Mouse (Mus musculus) liver, embryonic 11.5 days (tissue): ENCODE measurements around the gene Myl10. TPM values are rescaled to one million over a fixed set of nuclear protein-coding genes. Genes with fewer than 3 reads are reported as not detected.

ENCODE experiments used
- ATAC-seq: fragments of 200-750 bp; cut with Nextera tagmentation; replicated peaks from 2 replicates; pipeline ENCODE4 v1.8.0; 2017; ENCODE audit warnings: moderate number of reproducible peaks, mild to moderate bottlenecking, moderate TSS enrichment, moderate library complexity; ENCODE audit not compliant: low FRiP score
- DNase-seq: peaks from one replicate; pipeline ENCODE4 v3.0.0-alpha.2; 2017; ENCODE audit warnings: low spot score
- H3K27ac ChIP-seq: fragments of 300-500 bp; sonication (generic); 2 replicates; pipeline ENCODE4 v1.5.1; 2014; ENCODE audit warnings: mild to moderate bottlenecking, low read depth, low read length, control low read depth
- H3K27me3 ChIP-seq: fragments of 300-500 bp; sonication (generic); replicated peaks from 2 replicates; pipeline ENCODE4 v1.6.1; 2014; ENCODE audit warnings: low read length, mixed read lengths; ENCODE audit not compliant: control insufficient read depth, insufficient read depth
- H3K36me3 ChIP-seq: fragments of 300-500 bp; sonication (generic); 2 replicates; pipeline ENCODE4 v1.6.1; 2014; ENCODE audit warnings: mild to moderate bottlenecking, low read length, moderate library complexity, mixed read lengths; ENCODE audit not compliant: control insufficient read depth, insufficient read depth
- H3K4me1 ChIP-seq: fragments of 300-500 bp; sonication (generic); replicated peaks from 2 replicates; pipeline ENCODE4 v1.6.1; 2014; ENCODE audit warnings: low read length, mixed read lengths; ENCODE audit not compliant: control insufficient read depth, insufficient read depth
- H3K4me2 ChIP-seq: fragments of 300-500 bp; sonication (generic); 2 replicates; pipeline ENCODE4 v1.6.1; 2014; ENCODE audit warnings: mild to moderate bottlenecking, control low read depth, moderate library complexity
- H3K4me3 ChIP-seq: fragments of 300-500 bp; sonication (generic); 2 replicates; pipeline ENCODE4 v1.5.1; 2014; ENCODE audit warnings: low read depth, low read length, control low read depth
- H3K9ac ChIP-seq: fragments of 300-500 bp; sonication (generic); 2 replicates; pipeline ENCODE4 v1.6.1; 2014; ENCODE audit warnings: low read depth, low read length, control low read depth
- H3K9me3 ChIP-seq: fragments of 300-500 bp; sonication (generic); 2 replicates; pipeline ENCODE4 v1.6.1; 2016; ENCODE audit warnings: low read length, inconsistent platforms, mixed read lengths; ENCODE audit not compliant: control insufficient read depth
- WGBS: fragments of 180-500 bp; shearing (Covaris S2); extraction: QIAGEN DNeasy Blood & Tissue Kit; methylation state at CpG from one replicate; pipeline ENCODE4 v1.1.7; 2014; 5-methylcytosine and 5-hydroxymethylcytosine counted together
- polyA plus RNA-seq: library from polyadenylated mRNA; unstranded; fragments of >200 nt; fragmentation: Nextera tagmentation; extraction: Ambion mirVana; gene quantifications from 2 replicates; pipeline ENCODE4 v1.2.1, GENCODE M21; 2014

The Myl10 gene
- polyA plus RNA-seq, 1 experiment from 2014 or later: not detected

DNA sequence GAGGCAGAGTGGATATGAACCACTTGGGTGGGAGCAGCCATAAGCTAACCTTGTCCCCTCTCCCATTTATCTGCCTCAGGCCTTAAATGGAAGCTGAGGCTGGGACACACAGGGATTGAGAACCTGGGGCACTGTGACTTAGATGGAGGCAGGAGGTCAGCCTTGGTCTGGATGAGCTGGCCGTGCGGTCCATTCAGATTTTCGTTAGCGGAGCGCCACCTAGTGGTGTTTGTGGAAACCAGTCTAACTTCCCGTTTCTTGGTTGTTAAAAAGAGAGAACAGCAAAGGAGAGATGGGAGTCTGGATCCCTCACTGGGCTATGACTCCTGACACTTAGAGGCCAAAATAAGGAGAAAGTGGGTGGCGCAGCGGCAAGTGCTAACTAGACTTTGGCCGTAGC, 28.4 kb upstream of the Myl10 start:
- Histone ChIP-seq H3K4me1 (no peaks in the 10 kb centered on the region), H3K9me3 (no peaks in the 10 kb centered on the region), H3K27ac (no peak overlapping the region), H3K4me2 (no peak overlapping the region), H3K36me3 (no peaks in the 10 kb centered on the region), H3K27me3 (peaks cover 5% of the 10 kb centered on the region; the same call in 1 of the 2 replicates), H3K9ac (no peak overlapping the region), H3K4me3 (no peak overlapping the region)
- no peak for ATAC-seq
- WGBS: 4% methylated on average over 9 of the region's 9 CpGs
- peak; percentile 56 for DNase-seq

DNA sequence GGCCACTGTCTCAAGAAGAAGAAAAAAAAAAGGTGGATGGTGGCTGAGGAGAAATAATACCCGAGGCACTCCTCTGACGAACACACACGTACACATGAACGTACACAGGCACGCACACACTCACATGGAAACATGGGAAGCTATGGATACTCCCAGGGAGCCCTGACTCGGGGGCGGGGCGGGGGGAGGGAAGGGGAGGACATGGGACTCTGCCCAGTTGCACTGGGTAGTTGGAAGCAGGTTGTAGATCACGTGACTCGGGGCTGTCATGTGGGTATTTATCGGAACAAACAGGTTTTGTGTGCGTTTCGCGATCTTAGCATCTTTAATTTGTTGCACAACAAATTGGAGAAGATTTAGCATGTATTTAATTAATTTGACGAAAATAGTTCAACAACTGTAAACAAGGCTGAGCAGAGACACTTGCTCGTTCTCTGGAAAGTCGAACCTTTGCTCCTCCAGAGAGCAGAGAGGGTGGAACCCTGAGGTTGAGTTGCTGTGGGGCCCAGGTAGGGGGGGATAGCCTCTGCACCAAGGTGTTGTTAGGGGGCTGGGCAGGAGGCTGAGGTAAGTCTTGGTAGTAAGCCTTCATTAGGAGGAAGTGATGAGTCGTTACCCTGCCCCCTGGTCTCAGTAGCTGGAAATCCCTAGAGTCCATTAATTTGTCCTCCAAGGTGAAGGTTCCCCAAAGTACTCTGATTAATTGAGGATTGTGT, 16.5 kb upstream of the Myl10 start:
- Histone ChIP-seq H3K9ac (no peak overlapping the region), H3K36me3 (no peaks in the 10 kb centered on the region), H3K9me3 (peaks cover 3% of the 10 kb centered on the region; the same call in 1 of the 2 replicates), H3K4me1 (no peaks in the 10 kb centered on the region), H3K27me3 (no peaks in the 10 kb centered on the region), H3K4me2 (no peak overlapping the region), H3K27ac (no peak overlapping the region), H3K4me3 (no peak overlapping the region)
- ATAC-seq (no peak), DNase-seq (no peak)
- WGBS: 83% methylated on average over 18 of the region's 18 CpGs

DNA sequence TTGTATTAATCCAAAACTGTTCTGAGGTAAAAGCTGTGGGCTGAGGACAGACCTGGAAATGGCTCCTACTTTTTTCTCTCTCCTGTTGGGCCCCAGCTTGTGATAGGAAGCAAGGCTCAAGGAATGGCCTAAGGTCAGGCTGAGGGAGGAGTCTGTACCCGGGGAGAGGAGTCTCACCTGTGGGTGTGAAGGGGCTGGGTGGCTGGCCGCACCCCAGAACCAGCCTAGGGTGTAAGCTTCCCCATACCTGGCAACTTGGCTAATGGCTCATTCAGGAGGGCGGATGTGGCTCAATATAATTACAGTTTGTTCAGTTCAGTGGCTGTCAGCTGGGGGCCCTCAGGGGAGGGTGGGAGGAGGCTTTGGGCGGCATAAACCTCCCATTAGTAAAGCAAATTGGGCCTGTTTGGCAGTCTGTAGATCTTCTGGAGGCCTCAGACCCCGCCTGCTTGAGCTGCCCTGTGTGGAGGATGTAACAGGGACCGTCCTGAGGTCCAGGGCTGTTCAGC, 14.1 kb upstream of the Myl10 start:
- Histone ChIP-seq H3K36me3 (no peaks in the 10 kb centered on the region), H3K27me3 (no peaks in the 10 kb centered on the region), H3K4me1 (no peaks in the 10 kb centered on the region), H3K9ac (no peak overlapping the region), H3K9me3 (peaks cover 3% of the 10 kb centered on the region; the same call in 1 of the 2 replicates), H3K27ac (no peak overlapping the region), H3K4me3 (no peak overlapping the region), H3K4me2 (no peak overlapping the region)
- ATAC-seq: no peak
- DNase-seq: no peak
- WGBS: 67% methylated on average over 6 of the region's 6 CpGs

DNA sequence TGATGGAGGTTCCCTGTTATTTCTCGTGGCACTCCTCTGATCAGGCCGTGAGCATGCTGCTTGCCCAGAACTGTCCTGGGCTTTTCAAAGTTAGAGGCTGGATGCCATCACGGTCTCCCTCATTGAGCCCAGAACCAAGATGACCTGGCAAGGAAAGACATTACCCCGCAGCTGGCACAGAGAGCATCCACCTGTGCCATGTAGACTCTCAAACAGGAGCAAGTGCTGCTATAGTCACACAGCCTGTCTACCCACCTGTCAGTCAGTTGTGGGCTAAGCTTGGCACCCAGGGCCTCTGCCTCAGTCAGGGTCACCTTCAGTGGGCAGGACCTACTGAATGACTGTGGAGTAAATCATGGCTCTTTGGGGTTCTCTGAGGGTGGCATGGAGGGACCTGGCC, 6.6 kb upstream of the Myl10 start:
- H3K9ac ChIP-seq: no peak overlapping the region
- ATAC-seq: no peak
- WGBS: 78% methylated on average over 4 of the region's 4 CpGs

DNA sequence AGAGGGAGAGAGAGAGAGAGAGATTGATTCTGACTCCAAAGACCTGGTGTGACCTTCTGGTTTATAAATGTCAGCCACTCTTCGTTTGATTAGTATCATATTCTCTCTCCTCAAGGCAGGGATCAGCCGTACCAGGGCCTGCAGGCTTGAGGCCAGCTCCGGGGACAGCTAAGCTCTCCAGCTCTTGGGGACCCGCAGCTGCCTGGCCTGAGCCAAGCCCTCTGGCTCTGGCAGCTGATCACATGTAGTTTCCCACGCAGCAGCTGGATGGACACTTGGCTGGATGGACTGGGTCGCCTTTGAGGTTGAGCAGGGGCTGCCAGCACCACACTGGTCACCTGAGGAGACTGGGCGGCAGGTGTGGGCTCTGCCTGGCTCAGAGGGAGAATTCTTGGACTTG, 5.4 kb upstream of the Myl10 start:
- no peak for ATAC-seq
- Histone ChIP-seq H3K9me3 (no peaks in the 10 kb centered on the region), H3K4me2 (no peak overlapping the region), H3K27ac (no peak overlapping the region), H3K9ac (no peak overlapping the region), H3K4me1 (no peaks in the 10 kb centered on the region), H3K4me3 (no peak overlapping the region), H3K36me3 (no peaks in the 10 kb centered on the region), H3K27me3 (no peaks in the 10 kb centered on the region)
- WGBS: 70% methylated on average over 7 of the region's 7 CpGs
- no peak for DNase-seq

More for the DNA sequence above, 6.6 kb upstream of the Myl10 start:
- Histone ChIP-seq H3K27me3 (no peaks in the 10 kb centered on the region), H3K27ac (no peak overlapping the region), H3K4me1 (no peaks in the 10 kb centered on the region), H3K4me2 (no peak overlapping the region), H3K9me3 (no peaks in the 10 kb centered on the region), H3K4me3 (no peak overlapping the region), H3K36me3 (no peaks in the 10 kb centered on the region)
- DNase-seq: no peak

DNA sequence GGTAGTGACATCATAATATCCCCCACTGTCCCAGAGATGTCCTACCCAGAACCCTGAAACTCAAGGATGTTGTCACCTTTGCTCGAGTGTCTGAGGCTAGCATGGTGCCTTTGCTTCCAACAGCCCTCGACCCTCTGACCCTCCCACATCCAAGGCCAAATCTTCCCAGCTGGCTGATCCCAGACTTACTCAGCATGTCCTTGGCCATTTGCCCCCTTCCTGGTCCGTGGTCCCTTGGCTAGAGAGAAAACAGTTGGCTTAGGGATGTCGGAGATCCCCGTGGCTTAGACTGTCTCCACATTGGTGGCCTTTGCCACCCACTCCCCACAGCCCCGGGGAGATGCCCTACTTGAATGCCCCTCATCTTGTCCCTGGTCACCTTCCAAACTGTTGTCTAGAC, 4.1 kb upstream of the Myl10 start:
- DNase-seq: no peak
- Histone ChIP-seq H3K9ac (no peak overlapping the region), H3K27me3 (no peaks in the 10 kb centered on the region), H3K4me2 (no peak overlapping the region), H3K9me3 (no peaks in the 10 kb centered on the region), H3K4me3 (no peak overlapping the region), H3K4me1 (no peaks in the 10 kb centered on the region), H3K27ac (no peak overlapping the region), H3K36me3 (no peaks in the 10 kb centered on the region)
- WGBS: 67% methylated on average over 6 of the region's 6 CpGs
- no peak for ATAC-seq

DNA sequence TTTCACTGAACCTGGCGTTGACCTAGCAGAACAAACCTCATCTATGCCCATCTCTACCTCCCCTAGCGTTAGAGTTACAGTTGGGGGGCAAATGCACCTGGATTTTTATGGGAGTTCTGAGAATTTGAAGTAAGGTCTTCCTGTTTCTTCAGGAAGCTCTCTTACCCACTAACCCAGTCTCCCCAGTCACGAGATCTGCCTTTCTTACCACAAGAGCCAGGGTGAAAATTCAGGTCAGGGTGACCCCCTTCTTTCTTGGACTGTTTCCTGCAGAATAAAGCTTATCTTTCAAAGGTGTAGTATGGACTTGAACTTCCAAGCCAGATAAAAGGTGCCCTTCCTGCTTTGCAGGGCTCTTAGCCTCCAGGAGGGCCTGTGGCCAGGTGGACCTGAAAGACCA, 1.8 kb upstream of the Myl10 start:
- ATAC-seq (no peak), DNase-seq (no peak)
- 50% methylated on average over 3 of the region's 3 CpGs for WGBS
- Histone ChIP-seq H3K4me2 (no peak overlapping the region), H3K27ac (no peak overlapping the region), H3K4me1 (no peaks in the 10 kb centered on the region), H3K27me3 (no peaks in the 10 kb centered on the region), H3K9ac (no peak overlapping the region), H3K36me3 (no peaks in the 10 kb centered on the region), H3K9me3 (no peaks in the 10 kb centered on the region), H3K4me3 (no peak overlapping the region)

DNA sequence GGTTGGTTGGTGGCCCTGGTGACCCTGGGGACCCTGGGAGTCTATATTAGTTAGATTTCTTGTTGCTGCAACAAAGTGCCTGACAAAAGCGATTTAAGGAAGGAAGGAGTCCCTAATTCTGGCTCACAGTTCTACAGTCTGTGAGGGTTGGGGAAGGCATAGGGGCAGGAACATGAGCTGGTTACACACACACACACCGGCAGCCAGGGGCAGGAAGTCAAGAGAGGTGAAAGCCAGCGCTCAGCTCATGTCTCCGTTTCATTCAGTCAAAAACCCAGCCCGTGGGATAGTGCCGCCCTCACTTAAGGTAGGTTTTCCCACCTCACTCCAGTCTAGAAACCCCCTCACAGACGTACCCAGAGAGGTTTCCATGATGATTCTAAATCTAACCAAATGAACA, 472 bp downstream of the Myl10 start:
- no peak overlapping the region for H3K4me3 ChIP-seq
- no peak overlapping the region for H3K9ac ChIP-seq
- 55% methylated on average over 7 of the region's 7 CpGs for WGBS
- no peaks in the 10 kb centered on the region for H3K36me3 ChIP-seq
- H3K9me3 ChIP-seq: no peaks in the 10 kb centered on the region
- no peak overlapping the region for H3K27ac ChIP-seq
- ATAC-seq (no peak), DNase-seq (no peak)
- no peak overlapping the region for H3K4me2 ChIP-seq
- H3K4me1 ChIP-seq: no peaks in the 10 kb centered on the region
- no peaks in the 10 kb centered on the region for H3K27me3 ChIP-seq

DNA sequence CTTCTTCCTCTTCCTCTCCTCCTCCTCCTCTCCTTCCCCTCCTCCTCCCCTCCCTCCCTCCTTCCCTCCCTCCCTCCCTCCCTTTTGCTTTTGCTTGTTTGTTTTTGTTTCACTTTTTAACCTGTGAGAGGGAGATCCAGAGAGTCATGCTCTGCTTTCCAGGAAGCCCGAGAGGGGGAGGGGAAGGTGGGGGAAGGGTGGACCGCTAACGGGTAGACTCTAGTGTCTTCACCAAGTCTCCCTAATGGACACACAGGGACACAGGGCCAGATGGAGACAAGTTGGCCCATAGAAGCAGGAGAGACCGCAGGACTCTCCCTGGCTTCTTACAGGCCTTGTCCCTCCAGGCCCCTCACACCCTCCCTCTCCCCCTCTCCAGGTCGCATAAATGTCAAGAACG, 2.0 kb downstream of the Myl10 start:
- Histone ChIP-seq H3K9ac (no peak overlapping the region), H3K4me2 (no peak overlapping the region), H3K27me3 (no peaks in the 10 kb centered on the region), H3K36me3 (no peaks in the 10 kb centered on the region), H3K9me3 (no peaks in the 10 kb centered on the region), H3K27ac (no peak overlapping the region), H3K4me1 (no peaks in the 10 kb centered on the region), H3K4me3 (no peak overlapping the region)
- ATAC-seq (no peak), DNase-seq (no peak)
- 57% methylated on average over 6 of the region's 6 CpGs for WGBS
